Mouse (Mus musculus) heart, embryonic 16.5 days (tissue): ENCODE measurements around the gene Dusp3. TPM values are rescaled to one million over a fixed set of nuclear protein-coding genes. Genes with fewer than 3 reads are reported as not detected.

Source experiments
- ATAC-seq: fragments of 200-750 bp; cut with Nextera tagmentation; replicated peaks from 2 replicates; pipeline ENCODE4 v1.8.0; 2017; ENCODE audit warnings: moderate number of reproducible peaks; ENCODE audit not compliant: insufficient read depth, low FRiP score; ENCODE audit errors: extremely low read depth
- H3K27ac ChIP-seq: fragments of 300-500 bp; sonication (generic); 2 replicates; pipeline ENCODE4 v1.5.1; 2014; ENCODE audit warnings: mild to moderate bottlenecking, low read length, control low read depth, moderate library complexity
- H3K27me3 ChIP-seq: fragments of 300-500 bp; sonication (generic); 2 replicates; pipeline ENCODE4 v1.6.1; 2014; ENCODE audit warnings: low read length, mixed read lengths; ENCODE audit not compliant: control insufficient read depth, insufficient read depth
- H3K36me3 ChIP-seq: fragments of 300-500 bp; sonication (generic); 2 replicates; pipeline ENCODE4 v1.6.1; 2014; ENCODE audit not compliant: control insufficient read depth, insufficient read depth
- H3K4me1 ChIP-seq: fragments of 300-500 bp; sonication (generic); 2 replicates; pipeline ENCODE4 v1.6.1; 2014; ENCODE audit warnings: low read length, mixed read lengths; ENCODE audit not compliant: control insufficient read depth, insufficient read depth
- H3K4me2 ChIP-seq: fragments of 300-500 bp; sonication (generic); 2 replicates; pipeline ENCODE4 v1.6.1; 2014; ENCODE audit warnings: low read depth, mild to moderate bottlenecking, control low read depth, low read length
- H3K4me3 ChIP-seq: fragments of 300-500 bp; sonication (generic); 2 replicates; pipeline ENCODE4 v1.5.1; 2014; ENCODE audit warnings: mild to moderate bottlenecking, control low read depth, low read length
- H3K9ac ChIP-seq: fragments of 300-500 bp; sonication (generic); 2 replicates; pipeline ENCODE4 v1.6.1; 2014; ENCODE audit warnings: low read length, control low read depth
- H3K9me3 ChIP-seq: fragments of 300-500 bp; sonication (generic); replicated peaks from 2 replicates; pipeline ENCODE4 v1.6.1; 2016; ENCODE audit warnings: low read length; ENCODE audit not compliant: control insufficient read depth
- WGBS: fragments of 180-500 bp; shearing (Covaris S2); extraction: QIAGEN DNeasy Blood & Tissue Kit; methylation state at CpG from one replicate; pipeline ENCODE4 v1.1.7; 2014; 5-methylcytosine and 5-hydroxymethylcytosine counted together
- polyA plus RNA-seq: library from polyadenylated mRNA; unstranded; fragments of >200 nt; fragmentation: Nextera tagmentation; extraction: Ambion mirVana; gene quantifications from 2 replicates; pipeline ENCODE4 v1.2.1, GENCODE M21; 2015

The Dusp3 gene
- polyA plus RNA-seq, 1 experiment from 2014 or later = 57.3 TPM

DNA sequence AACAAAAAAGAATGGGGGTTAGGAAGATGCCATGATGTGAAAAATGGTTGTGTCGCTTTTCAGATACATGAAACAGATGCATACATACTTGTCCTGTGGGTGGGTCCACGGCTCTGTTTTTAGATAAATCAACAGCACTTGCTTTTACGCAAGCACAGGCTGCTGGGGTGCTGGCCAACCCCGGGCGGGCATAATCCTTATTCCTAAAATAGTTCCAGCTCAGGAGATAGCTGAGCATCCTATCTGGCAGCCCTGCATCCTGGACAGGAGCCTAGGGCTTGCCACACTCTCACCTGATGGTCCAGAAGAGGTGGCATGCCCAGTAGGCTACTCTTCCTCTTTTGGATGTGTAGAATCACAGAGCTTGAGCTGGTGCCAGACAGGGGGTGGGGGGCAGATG lies 36.8 kb downstream of the Dusp3 start:
- H3K27ac ChIP-seq = no peak overlapping the region
- no peaks in the 10 kb centered on the region for H3K27me3 ChIP-seq
- ATAC-seq = no peak
- no peak overlapping the region for H3K4me3 ChIP-seq
- H3K36me3 ChIP-seq = no peaks in the 10 kb centered on the region
- H3K4me2 ChIP-seq = no peak overlapping the region
- H3K9me3 ChIP-seq = no peaks in the 10 kb centered on the region
- WGBS = 58% methylated on average over 5 of the region's 5 CpGs
- no peak overlapping the region for H3K9ac ChIP-seq
- peaks cover 18% of the 10 kb centered on the region for H3K4me1 ChIP-seq

DNA sequence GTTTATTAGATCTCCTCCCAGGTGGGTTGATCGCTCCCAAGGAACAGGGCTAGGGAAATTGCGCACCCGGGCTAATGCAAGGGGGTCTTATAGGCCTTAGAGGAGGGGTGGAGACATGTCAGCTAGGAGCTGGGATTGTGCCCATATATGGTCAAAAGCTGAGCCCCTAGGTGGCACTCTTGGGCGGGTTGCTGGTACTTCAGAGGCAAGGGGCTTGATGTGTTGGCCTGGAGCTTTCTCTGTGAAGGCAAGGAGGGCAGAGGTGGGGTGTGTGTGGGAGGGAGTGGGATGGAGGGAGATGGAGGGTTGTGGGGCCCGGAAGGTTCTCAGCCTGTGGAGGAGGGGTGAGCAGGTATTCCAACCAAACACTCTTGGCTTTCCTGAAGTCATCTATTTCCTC lies 40.3 kb downstream of the Dusp3 start:
- ATAC-seq = no peak
- Histone ChIP-seq H3K36me3 (no peaks in the 10 kb centered on the region), H3K27me3 (no peaks in the 10 kb centered on the region), H3K9ac (no peak overlapping the region), H3K27ac (no peak overlapping the region), H3K4me1 (no peaks in the 10 kb centered on the region; the same call in 1 of the 2 replicates), H3K4me3 (no peak overlapping the region), H3K9me3 (peaks cover 6% of the 10 kb centered on the region), H3K4me2 (no peak overlapping the region)
- WGBS = 41% methylated on average over 5 of the region's 5 CpGs

DNA sequence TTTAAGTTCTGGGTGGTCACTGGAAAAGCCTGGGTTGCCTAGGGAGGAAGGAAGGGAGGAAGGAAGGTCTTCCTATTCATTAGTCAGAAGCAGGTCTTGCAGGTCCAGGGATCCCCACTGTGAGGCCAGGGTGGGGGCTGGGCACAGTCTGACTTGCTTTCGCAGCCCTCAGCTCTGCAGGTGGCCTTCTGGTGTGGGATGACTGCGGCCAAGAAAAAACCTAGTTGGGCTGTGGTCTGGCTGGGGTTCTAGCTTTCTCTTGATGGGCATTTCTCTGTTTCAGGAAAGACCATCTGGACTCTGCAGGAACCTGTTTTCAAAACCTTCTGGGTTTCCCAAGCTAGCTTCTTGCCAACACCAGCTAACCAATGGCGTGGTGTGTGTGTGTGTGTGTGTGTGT lies 43.8 kb downstream of the Dusp3 start:
- no peaks in the 10 kb centered on the region for H3K36me3 ChIP-seq
- no peak for ATAC-seq
- H3K4me3 ChIP-seq = no peak overlapping the region
- 43% methylated on average over 3 of the region's 3 CpGs for WGBS
- peaks cover 6% of the 10 kb centered on the region for H3K9me3 ChIP-seq
- H3K4me1 ChIP-seq = no peaks in the 10 kb centered on the region; the same call in 1 of the 2 replicates
- 0 out of 2 replicates have a peak, but pooled peaks cover under 1% of the 10 kb centered on the region for H3K27me3 ChIP-seq
- H3K4me2 ChIP-seq = no peak overlapping the region
- H3K9ac ChIP-seq = no peak overlapping the region
- no peak overlapping the region for H3K27ac ChIP-seq

DNA sequence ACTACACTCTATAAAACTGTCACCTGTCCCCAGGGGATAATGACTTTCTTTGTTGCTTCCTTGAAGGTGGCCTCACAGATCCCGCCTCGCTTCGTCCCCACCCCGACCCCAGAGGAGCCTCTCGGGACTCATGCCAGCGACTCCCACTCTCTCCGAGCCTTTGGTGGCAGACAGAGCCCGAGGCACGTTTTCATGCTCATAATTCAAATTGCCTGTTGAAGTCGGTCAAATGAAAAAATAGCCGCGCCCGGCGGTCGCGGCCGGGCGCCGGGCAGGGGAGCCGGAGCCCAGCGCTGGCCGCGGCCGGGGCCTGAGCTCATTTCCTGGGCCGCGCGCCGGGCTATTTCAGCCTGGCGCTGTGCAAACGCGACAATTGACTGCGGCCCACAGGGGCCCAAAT lies 49.7 kb downstream of the Dusp3 start:
- Histone ChIP-seq H3K4me2 (peak overlapping the region; percentile 86), H3K36me3 (no peaks in the 10 kb centered on the region), H3K9me3 (no peaks in the 10 kb centered on the region), H3K4me3 (peak overlapping the region; percentile 51), H3K4me1 (peaks cover 9% of the 10 kb centered on the region), H3K27me3 (0 out of 2 replicates have a peak, but pooled peaks cover 6% of the 10 kb centered on the region), H3K9ac (peak overlapping the region; percentile 77), H3K27ac (0 out of 2 replicates have a peak overlapping the region, but pooled peaks have one; percentile 20)
- no peak for ATAC-seq
- under 1% methylated on average over 32 of the region's 32 CpGs for WGBS

DNA sequence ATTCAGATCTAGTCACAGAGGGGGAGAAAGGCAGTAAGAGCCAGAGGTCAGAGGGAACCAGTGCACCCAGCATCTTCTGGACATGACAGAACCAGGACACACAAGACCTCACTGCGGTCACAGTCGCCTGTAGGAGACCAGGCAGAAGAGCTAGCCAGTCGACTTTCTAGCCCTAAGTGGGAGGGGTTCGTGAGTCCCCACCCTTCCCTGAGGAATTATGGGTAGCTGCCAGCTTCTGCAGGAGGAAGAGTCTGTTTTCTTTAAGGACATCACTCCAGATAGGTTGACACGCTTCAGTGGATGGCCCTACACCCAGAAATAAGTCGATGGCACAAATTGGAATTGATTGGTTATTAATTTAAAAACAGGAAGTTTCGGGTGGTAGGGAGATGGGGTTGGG lies 50.4 kb downstream of the Dusp3 start:
- no peak overlapping the region for H3K4me3 ChIP-seq
- H3K27ac ChIP-seq = no peak overlapping the region
- H3K36me3 ChIP-seq = no peaks in the 10 kb centered on the region
- WGBS = 44% methylated on average over 7 of the region's 7 CpGs
- H3K9ac ChIP-seq = no peak overlapping the region
- no peaks in the 10 kb centered on the region for H3K9me3 ChIP-seq
- no peak for ATAC-seq
- H3K27me3 ChIP-seq = 0 out of 2 replicates have a peak, but pooled peaks cover 6% of the 10 kb centered on the region
- peaks cover 12% of the 10 kb centered on the region for H3K4me1 ChIP-seq
- H3K4me2 ChIP-seq = no peak overlapping the region

DNA sequence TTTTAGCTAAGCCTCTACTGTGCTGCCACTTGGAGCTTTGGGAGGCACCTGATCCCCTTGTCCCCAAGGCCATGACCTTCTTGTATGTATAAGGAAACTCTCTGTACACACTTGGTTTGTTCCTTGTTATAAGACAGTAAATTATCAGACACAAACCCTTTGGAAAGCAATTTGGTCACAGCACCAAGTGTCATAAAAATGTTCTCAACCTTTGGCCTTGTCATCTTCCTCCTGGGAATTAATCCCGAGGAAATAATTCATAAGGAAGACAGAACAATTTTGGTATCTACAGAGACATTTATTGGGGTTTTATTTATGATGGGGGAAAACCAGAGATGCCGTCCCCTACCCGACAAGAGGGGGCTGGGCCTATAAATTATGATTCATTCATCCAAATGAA lies 51.1 kb downstream of the Dusp3 start:
- H3K36me3 ChIP-seq = no peaks in the 10 kb centered on the region
- H3K27ac ChIP-seq = no peak overlapping the region
- H3K4me1 ChIP-seq = peaks cover 12% of the 10 kb centered on the region
- H3K4me3 ChIP-seq = no peak overlapping the region
- H3K9me3 ChIP-seq = no peaks in the 10 kb centered on the region
- 0 out of 2 replicates have a peak, but pooled peaks cover 6% of the 10 kb centered on the region for H3K27me3 ChIP-seq
- no peak for ATAC-seq
- WGBS = 74% methylated on average over 3 of the region's 3 CpGs
- no peak overlapping the region for H3K4me2 ChIP-seq
- no peak overlapping the region for H3K9ac ChIP-seq

DNA sequence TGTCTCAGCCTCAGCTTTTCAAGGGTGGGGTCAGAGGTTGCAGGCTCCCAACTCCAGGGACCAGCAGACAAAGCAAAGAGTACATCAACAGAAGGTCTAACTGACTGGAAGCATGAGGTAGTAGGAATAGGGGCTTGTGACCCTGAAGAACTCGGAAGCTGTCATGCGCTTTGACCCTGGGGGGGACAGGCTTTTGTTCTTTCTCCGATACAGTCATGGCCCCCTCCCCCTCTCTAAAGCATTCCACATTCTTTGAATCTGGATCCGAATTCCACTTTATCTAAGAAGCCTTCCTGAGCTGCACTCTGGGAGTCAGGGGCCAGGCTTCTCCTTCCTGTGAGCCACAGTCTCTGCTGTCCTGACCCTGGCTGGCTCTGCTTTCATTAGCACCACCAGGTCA lies 54.8 kb downstream of the Dusp3 start:
- H3K9me3 ChIP-seq = no peaks in the 10 kb centered on the region
- peaks cover 2% of the 10 kb centered on the region; the same call in 1 of the 2 replicates for H3K27me3 ChIP-seq
- H3K4me1 ChIP-seq = peaks cover 11% of the 10 kb centered on the region; the same call in 1 of the 2 replicates
- H3K36me3 ChIP-seq = no peaks in the 10 kb centered on the region
- no peak overlapping the region for H3K4me3 ChIP-seq
- H3K27ac ChIP-seq = no peak overlapping the region
- 0 out of 2 replicates have a peak, but pooled peaks have one; percentile 49 for ATAC-seq
- WGBS = 31% methylated on average over 4 of the region's 4 CpGs
- H3K9ac ChIP-seq = no peak overlapping the region
- no peak overlapping the region for H3K4me2 ChIP-seq

DNA sequence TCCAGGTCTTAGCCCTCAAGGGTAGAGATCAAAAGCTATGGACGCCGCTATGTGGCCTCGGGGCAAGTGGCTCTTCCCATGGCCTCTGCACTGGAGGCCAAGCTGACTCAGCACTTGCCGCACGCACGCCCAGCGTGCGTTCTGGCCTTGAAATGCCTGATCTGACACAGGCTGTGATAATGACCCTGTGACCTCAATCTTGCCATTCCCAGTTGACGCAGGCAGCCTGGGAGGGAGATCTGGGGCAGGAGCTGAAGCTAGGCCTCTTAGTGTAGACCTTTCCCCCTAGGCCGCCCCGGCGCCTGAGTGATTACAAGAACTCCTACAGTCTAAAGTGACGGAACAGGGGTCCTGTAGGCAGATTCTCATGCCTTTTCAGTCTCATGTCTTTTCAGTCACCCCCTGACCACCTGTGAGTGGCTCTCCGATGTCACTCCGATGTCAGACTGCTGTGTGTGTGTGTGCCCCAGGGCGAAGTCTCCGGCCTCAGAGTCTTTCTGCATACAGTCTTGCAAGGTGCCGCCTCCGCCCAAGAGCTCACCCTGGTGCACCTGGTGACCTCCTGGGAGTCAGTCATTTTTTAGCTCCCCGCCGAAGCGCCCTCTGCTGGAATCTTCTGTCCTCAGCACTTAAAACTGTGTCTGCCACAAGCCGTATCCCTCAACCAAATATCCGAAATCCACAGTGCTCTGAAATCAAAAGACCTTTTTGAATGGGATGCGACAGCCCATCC lies 58.6 kb downstream of the Dusp3 start:
- 37% methylated on average over 25 of the region's 25 CpGs for WGBS
- Histone ChIP-seq H3K36me3 (no peaks in the 10 kb centered on the region), H3K27ac (no peak overlapping the region), H3K27me3 (peaks cover 5% of the 10 kb centered on the region; the same call in 1 of the 2 replicates), H3K9me3 (no peaks in the 10 kb centered on the region), H3K4me1 (peaks cover 11% of the 10 kb centered on the region; the same call in 1 of the 2 replicates), H3K4me2 (no peak overlapping the region), H3K9ac (no peak overlapping the region), H3K4me3 (no peak overlapping the region)
- ATAC-seq = no peak

DNA sequence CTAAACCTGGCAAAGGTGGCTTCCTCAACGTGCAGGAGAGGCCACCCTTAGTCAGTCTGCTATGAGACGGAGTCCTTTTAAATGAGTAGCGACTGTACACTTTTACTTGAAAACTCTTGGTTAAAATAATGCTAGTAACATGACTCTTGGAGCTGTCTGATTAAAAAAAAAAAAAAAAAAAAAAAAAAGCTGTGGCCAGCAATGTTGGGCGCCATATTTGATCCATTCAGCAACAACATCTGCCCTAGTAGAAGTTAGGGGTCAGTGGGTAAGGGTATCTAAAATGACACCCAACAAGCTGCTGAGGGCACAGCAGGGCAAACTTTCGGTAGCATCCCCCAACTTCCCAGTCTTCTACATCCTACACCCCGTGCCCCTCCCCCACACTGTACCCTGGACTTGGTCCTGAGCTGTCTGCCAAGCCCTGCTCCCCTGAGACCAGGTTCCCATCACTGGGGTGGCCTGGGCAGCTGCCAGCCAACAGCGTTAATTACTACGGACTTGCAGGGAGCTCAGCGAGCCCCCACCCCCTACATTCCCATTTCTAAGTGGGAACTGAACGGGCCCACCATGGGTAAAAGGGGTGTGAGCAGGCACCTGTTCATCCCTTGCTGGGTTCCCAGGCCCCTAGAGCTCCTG lies 59.7 kb downstream of the Dusp3 start:
- 85% methylated on average over 10 of the region's 10 CpGs for WGBS
- no peaks in the 10 kb centered on the region for H3K36me3 ChIP-seq
- no peak for ATAC-seq

More for the DNA sequence above, 59.7 kb downstream of the Dusp3 start:
- peaks cover 6% of the 10 kb centered on the region for H3K4me1 ChIP-seq
- H3K9ac ChIP-seq = no peak overlapping the region
- H3K4me2 ChIP-seq = no peak overlapping the region
- H3K27me3 ChIP-seq = peaks cover 5% of the 10 kb centered on the region; the same call in 1 of the 2 replicates
- no peaks in the 10 kb centered on the region for H3K9me3 ChIP-seq
- H3K4me3 ChIP-seq = no peak overlapping the region
- H3K27ac ChIP-seq = no peak overlapping the region
